Mouse (Mus musculus) erythroblast, embryonic 14.5 days (primary cell): ENCODE results near the gene Gm7271. TPM values are rescaled to one million over a fixed set of nuclear protein-coding genes. Genes with fewer than 3 reads are reported as not detected.

Source experiments
- H3K27me3 ChIP-seq: 2 replicates; pipeline ENCODE4 v1.6.1; 2012; ENCODE audit warnings: inconsistent platforms; ENCODE audit not compliant: control insufficient read depth
- H3K36me3 ChIP-seq: 2 replicates; pipeline ENCODE4 v1.6.1; 2012; ENCODE audit warnings: mild to moderate bottlenecking, inconsistent platforms; ENCODE audit not compliant: control insufficient read depth
- H3K4me1 ChIP-seq: 2 replicates; pipeline ENCODE4 v1.6.1; 2012; ENCODE audit warnings: inconsistent platforms; ENCODE audit not compliant: control insufficient read depth
- H3K4me3 ChIP-seq: replicated peaks from 2 replicates; pipeline ENCODE3; 2012; ENCODE audit warnings: moderate library complexity, mild to moderate bottlenecking, inconsistent platforms
- H3K9me3 ChIP-seq: 2 replicates; pipeline ENCODE4 v1.6.1; 2012; ENCODE audit warnings: low read length, inconsistent platforms, mixed read lengths; ENCODE audit not compliant: control insufficient read depth
- GATA1 ChIP-seq: IDR thresholded peaks from 2 replicates; pipeline ENCODE4 v1.6.1; 2012; ENCODE audit warnings: low read length, inconsistent platforms, mixed read lengths
- TAL1 ChIP-seq: IDR thresholded peaks from 3 replicates; pipeline ENCODE4 v1.6.1; 2012; ENCODE audit warnings: low read length, inconsistent platforms, mixed read lengths
- polyA plus RNA-seq: library from polyadenylated mRNA; stranded (reverse); fragments of >175 nt; gene quantifications from 2 replicates; pipeline ENCODE4 v1.2.3, GENCODE M21; 2012

The Gm7271 gene
- polyA plus RNA-seq, result not detected in 2 replicates

DNA sequence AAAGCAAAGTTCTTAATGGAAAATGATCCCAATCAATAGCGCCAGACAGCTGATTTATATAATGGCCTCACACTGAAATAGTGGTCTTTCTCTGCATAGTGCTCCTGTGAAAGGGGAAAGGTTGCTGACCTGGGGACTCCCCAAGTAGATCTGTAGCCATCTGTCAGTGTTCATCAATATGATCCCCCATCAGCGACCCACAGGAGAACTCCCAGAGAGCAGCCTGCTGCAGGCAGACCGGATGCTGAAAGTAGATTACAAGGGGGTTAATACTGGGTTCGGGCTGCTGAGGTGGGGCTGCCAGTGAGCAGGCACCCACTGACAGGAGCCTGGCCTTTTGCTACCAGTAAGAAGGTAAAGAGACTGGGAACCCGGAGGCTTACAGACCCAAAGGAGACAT is at the start of gene Gm7271:
Gene Gm7271, plus strand, starts transcription at position 230 of the 400 bp plus-strand sequence.
- TF ChIP-seq GATA1 (no peak), TAL1 (no peak)
- Histone ChIP-seq H3K4me1 (no peaks in the 10 kb centered on the region), H3K27me3 (no peaks in the 10 kb centered on the region), H3K9me3 (no peaks in the 10 kb centered on the region), H3K4me3 (no peak within 1 kb of the TSS), H3K36me3 (no peaks in the 10 kb centered on the region)

DNA sequence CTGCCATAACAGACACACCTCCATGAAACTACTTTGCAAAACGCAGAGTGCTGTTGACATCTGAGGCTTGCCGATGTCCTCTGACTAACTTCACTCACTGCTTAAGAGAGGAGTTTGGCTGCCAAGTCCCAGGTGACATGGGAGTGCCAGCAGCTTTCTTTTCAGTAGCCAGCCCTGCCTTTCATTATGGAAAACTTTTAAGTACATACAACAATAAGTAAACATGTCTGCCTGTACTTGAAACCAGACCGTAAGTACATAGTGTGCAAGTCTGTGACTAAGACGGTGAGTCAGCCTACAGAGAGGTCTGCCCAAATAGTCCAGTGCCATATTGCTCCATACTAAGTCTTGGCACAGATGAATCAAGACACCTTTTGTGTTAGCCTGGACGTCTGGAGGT is 46.7 kb upstream of the Gm7271 start:
- no peak for TF ChIP-seq GATA1
- no peak for TF ChIP-seq TAL1
- no peaks in the 10 kb centered on the region for H3K27me3 ChIP-seq
- no peaks in the 10 kb centered on the region for H3K36me3 ChIP-seq
- H3K4me3 ChIP-seq, result no peak overlapping the region
- no peaks in the 10 kb centered on the region for H3K4me1 ChIP-seq
- peaks cover 3% of the 10 kb centered on the region; the same call in 1 of the 2 replicates for H3K9me3 ChIP-seq

GRCm38 (mm10) chr5:76437696-76438095 is 46.1 kb upstream of the Gm7271 start:
- H3K4me1 ChIP-seq, result no peaks in the 10 kb centered on the region
- H3K4me3 ChIP-seq, result no peak overlapping the region
- no peaks in the 10 kb centered on the region for H3K36me3 ChIP-seq
- no peak for TF ChIP-seq GATA1
- TF ChIP-seq TAL1, result no peak
- peaks cover 3% of the 10 kb centered on the region; the same call in 1 of the 2 replicates for H3K9me3 ChIP-seq
- no peaks in the 10 kb centered on the region for H3K27me3 ChIP-seq

DNA sequence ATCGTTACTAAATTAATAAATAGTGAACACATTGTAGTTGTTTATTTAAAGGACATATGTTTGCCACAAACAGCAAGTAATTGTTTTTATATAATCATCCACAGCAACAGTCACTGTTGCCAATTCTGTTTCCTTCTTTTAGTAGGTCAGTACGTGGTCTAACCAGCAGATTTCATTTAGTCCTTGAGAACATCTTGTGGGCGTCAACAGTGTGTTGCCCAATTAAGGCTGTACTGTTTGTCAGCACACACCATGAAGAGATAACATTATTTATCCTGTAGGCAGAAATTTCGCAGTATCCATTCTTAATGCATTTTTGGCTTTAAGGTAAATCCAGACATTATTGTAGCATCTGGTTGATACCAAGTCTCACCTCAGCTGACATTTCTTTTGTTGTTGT is 42.4 kb upstream of the Gm7271 start:
- no peak overlapping the region for H3K4me3 ChIP-seq
- no peaks in the 10 kb centered on the region for H3K27me3 ChIP-seq
- no peaks in the 10 kb centered on the region for H3K4me1 ChIP-seq
- H3K36me3 ChIP-seq, result no peaks in the 10 kb centered on the region
- TF ChIP-seq TAL1, result no peak
- no peak for TF ChIP-seq GATA1
- H3K9me3 ChIP-seq, result no peaks in the 10 kb centered on the region

- no peaks in the 10 kb centered on the region for H3K36me3 ChIP-seq
- TF ChIP-seq TAL1 (no peak), GATA1 (no peak)
- H3K27me3 ChIP-seq, result no peaks in the 10 kb centered on the region
- no peak overlapping the region for H3K4me3 ChIP-seq
- H3K9me3 ChIP-seq, result no peaks in the 10 kb centered on the region
- H3K4me1 ChIP-seq, result no peaks in the 10 kb centered on the region
These were observed 8.9 kb upstream of the Gm7271 start for GRCm38 (mm10) chr5:76474931-76475330.

GRCm38 (mm10) chr5:76476873-76477272 is 7.0 kb upstream of the Gm7271 start:
- TF ChIP-seq TAL1 (no peak), GATA1 (no peak)
- no peak overlapping the region for H3K4me3 ChIP-seq
- no peaks in the 10 kb centered on the region for H3K9me3 ChIP-seq
- H3K36me3 ChIP-seq, result no peaks in the 10 kb centered on the region
- no peaks in the 10 kb centered on the region for H3K27me3 ChIP-seq
- no peaks in the 10 kb centered on the region for H3K4me1 ChIP-seq

- no peaks in the 10 kb centered on the region for H3K36me3 ChIP-seq
- no peaks in the 10 kb centered on the region for H3K27me3 ChIP-seq
- H3K4me3 ChIP-seq, result no peak overlapping the region
- no peaks in the 10 kb centered on the region for H3K9me3 ChIP-seq
- TF ChIP-seq GATA1 (no peak), TAL1 (no peak)
- H3K4me1 ChIP-seq, result no peaks in the 10 kb centered on the region
These were observed 6.1 kb upstream of the Gm7271 start for GRCm38 (mm10) chr5:76477764-76478163.

- no peak overlapping the region for H3K4me3 ChIP-seq
- H3K4me1 ChIP-seq, result no peaks in the 10 kb centered on the region
- H3K9me3 ChIP-seq, result no peaks in the 10 kb centered on the region
- TF ChIP-seq TAL1 (no peak), GATA1 (no peak)
- no peaks in the 10 kb centered on the region for H3K27me3 ChIP-seq
- H3K36me3 ChIP-seq, result no peaks in the 10 kb centered on the region
These were observed 11.3 kb downstream of the Gm7271 start for GRCm38 (mm10) chr5:76495126-76495525.

GRCm38 (mm10) chr5:76522446-76522845 is 38.6 kb downstream of the Gm7271 start:
- H3K4me1 ChIP-seq, result no peaks in the 10 kb centered on the region
- H3K36me3 ChIP-seq, result no peaks in the 10 kb centered on the region
- no peaks in the 10 kb centered on the region; the same call in none of the 2 replicates for H3K27me3 ChIP-seq
- no peak overlapping the region for H3K4me3 ChIP-seq
- TF ChIP-seq TAL1 (no peak), GATA1 (no peak)
- H3K9me3 ChIP-seq, result no peaks in the 10 kb centered on the region

DNA sequence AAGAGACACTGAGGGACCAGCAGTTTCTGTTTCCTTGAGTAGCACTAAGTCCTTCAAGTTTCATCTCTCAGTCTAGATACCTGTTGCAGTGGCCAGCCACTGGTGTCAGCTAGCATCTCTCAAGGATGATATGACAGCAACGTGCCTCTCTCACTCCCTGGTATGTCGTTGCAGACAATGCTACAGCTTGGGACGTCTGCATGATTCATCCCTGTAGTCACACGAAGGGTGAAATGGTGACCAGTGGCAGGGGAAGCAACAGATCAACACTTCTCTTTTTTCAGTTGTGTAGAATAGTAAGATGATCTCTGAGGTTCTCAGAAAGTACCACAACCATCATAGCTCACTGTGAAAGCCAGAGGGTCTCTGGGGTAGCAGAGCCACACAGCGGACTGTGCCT is 40.8 kb downstream of the Gm7271 start:
- no peaks in the 10 kb centered on the region; the same call in none of the 2 replicates for H3K27me3 ChIP-seq
- no peaks in the 10 kb centered on the region; the same call in 1 of the 2 replicates for H3K9me3 ChIP-seq
- peaks cover 6% of the 10 kb centered on the region for H3K4me1 ChIP-seq
- H3K4me3 ChIP-seq, result no peak overlapping the region
- no peaks in the 10 kb centered on the region for H3K36me3 ChIP-seq
- no peak for TF ChIP-seq GATA1
- no peak for TF ChIP-seq TAL1
